Comparison of ENCODE assay signal across 9 mouse cellular contexts in genomic region chr9:107542721-107543120, GRCm38 (mm10). TPM values are rescaled to one million over a fixed set of nuclear protein-coding genes. Genes with fewer than 3 reads are reported as not detected.
DNase-seq lines count a peak whose midpoint lies in the region; ATAC-seq and TF ChIP-seq lines count a peak whose summit lies in the region.
"Had no signal": no experiment of that assay in that cellular context is flagged by ENCODE, and none has a peak within 500 bp of the region (broad histone marks: within the 10 kb centered on the region; RNA-seq: fewer than 3 reads in every experiment).

No protein-coding gene starts in this region.

- TF ChIP-seq CTCF in cerebellum, adult 2 months (IDR thresholded peaks at IDR 0.05; ENCODE audit: borderline replicate concordance, insufficient read depth, low read depth, low read length), result no peak

- H3K9me3 ChIP-seq in megakaryocyte, embryonic 14.5 days, result no peaks in the 10 kb centered on the region
- H3K9me3 ChIP-seq in limb, embryonic 11.5 days (ENCODE audit: control insufficient read depth, low read length), result no peaks in the 10 kb centered on the region
- no peaks in the 10 kb centered on the region for H3K9me3 ChIP-seq in stomach, embryonic 16.5 days (replicated peaks; ENCODE audit: control insufficient read depth, low read length)

- peaks cover 57% of the 10 kb centered on the region for H3K36me3 ChIP-seq in megakaryocyte, embryonic 14.5 days (replicated peaks; ENCODE audit: low read length)
- peaks cover 26% of the 10 kb centered on the region for H3K36me3 ChIP-seq in limb, embryonic 11.5 days (ENCODE audit: control insufficient read depth, insufficient read depth, low read length)
- H3K36me3 ChIP-seq in stomach, embryonic 16.5 days (ENCODE audit: control insufficient read depth, insufficient read depth, low read length), result peaks cover 23% of the 10 kb centered on the region; the same call in 1 of the 2 replicates

- no peaks in the 10 kb centered on the region for H3K27me3 ChIP-seq in cerebellum, adult 2 months (ENCODE audit: control insufficient read depth, insufficient read depth, low read length)
- no peaks in the 10 kb centered on the region for H3K27me3 ChIP-seq in megakaryocyte, embryonic 14.5 days (replicated peaks)
- H3K27me3 ChIP-seq in limb, embryonic 11.5 days (ENCODE audit: control insufficient read depth, insufficient read depth, low read length), result no peaks in the 10 kb centered on the region
- H3K27me3 ChIP-seq in stomach, embryonic 16.5 days (ENCODE audit: control insufficient read depth, insufficient read depth, low read length), result no peaks in the 10 kb centered on the region

- H3K9ac ChIP-seq in limb, embryonic 11.5 days (ENCODE audit: low read length), result no peak overlapping the region
- peak overlapping the region; percentile 74 for H3K9ac ChIP-seq in stomach, embryonic 16.5 days (ENCODE audit: low read length)

- DNase-seq in cerebellum, adult 2 months, result no peak
- no peak for DNase-seq in cerebellum, adult 18-20 months
- no peak for DNase-seq in limb, embryonic 11.5 days (ENCODE audit: low spot score)
- no peak for DNase-seq in embryo, embryonic 10.5 days (ENCODE audit: low spot score)

- 33% methylated on average over 8 of the region's 8 CpGs for WGBS in cerebellum, adult 2 months
- 45% methylated on average over 8 of the region's 8 CpGs for WGBS in limb, embryonic 11.5 days
- 21% methylated on average over 8 of the region's 8 CpGs for WGBS in stomach, embryonic 16.5 days

- TF ChIP-seq POLR2A in cerebellum, adult 2 months (IDR thresholded peaks at IDR 0.05; ENCODE audit: borderline replicate concordance, insufficient read depth, low read length), result no peak

- H3K4me3 ChIP-seq in cerebellum, adult 2 months (replicated peaks; ENCODE audit: insufficient read depth, low read depth, low read length), result peak overlapping the region; percentile 83
- peak overlapping the region; percentile 94 for H3K4me3 ChIP-seq in megakaryocyte, embryonic 14.5 days (replicated peaks)
- peak overlapping the region; percentile 53 for H3K4me3 ChIP-seq in limb, embryonic 11.5 days (ENCODE audit: low read depth, low read length)
- peak overlapping the region; percentile 66 for H3K4me3 ChIP-seq in stomach, embryonic 16.5 days (replicated peaks; ENCODE audit: low read length)

- peak overlapping the region; percentile 94 for H3K4me2 ChIP-seq in limb, embryonic 11.5 days (ENCODE audit: low read depth, severe bottlenecking)
- peak overlapping the region; percentile 76 for H3K4me2 ChIP-seq in stomach, embryonic 16.5 days (ENCODE audit: low read depth, low read length)

- peaks cover 4% of the 10 kb centered on the region for H3K4me1 ChIP-seq in cerebellum, adult 2 months (ENCODE audit: control insufficient read depth, insufficient read depth, low read length)
- H3K4me1 ChIP-seq in megakaryocyte, embryonic 14.5 days, result peaks cover 74% of the 10 kb centered on the region
- H3K4me1 ChIP-seq in limb, embryonic 11.5 days (ENCODE audit: control insufficient read depth, insufficient read depth, low read length), result peaks cover 26% of the 10 kb centered on the region
- H3K4me1 ChIP-seq in stomach, embryonic 16.5 days (ENCODE audit: control insufficient read depth, insufficient read depth, low read length), result peaks cover 26% of the 10 kb centered on the region

- no peak for ATAC-seq in megakaryocyte, adult 5-6 weeks (ENCODE audit: poor library complexity, severe bottlenecking)
- ATAC-seq in limb, embryonic 11.5 days (ENCODE audit: insufficient number of reproducible peaks, low FRiP score, low TSS enrichment, low read depth), result no peak
- ATAC-seq in stomach, embryonic 16.5 days (ENCODE audit: insufficient read depth, low FRiP score), result 0 out of 2 replicates have a peak, but pooled peaks have one; percentile 9
- no peak for ATAC-seq in granulocyte monocyte progenitor cell, adult 5-6 weeks (replicated peaks; ENCODE audit: poor library complexity, severe bottlenecking)

- H3K27ac ChIP-seq in cerebellum, adult 2 months (ENCODE audit: insufficient read depth, low read length), result no peak overlapping the region
- H3K27ac ChIP-seq in limb, embryonic 11.5 days (replicated peaks; ENCODE audit: low read depth, low read length), result no peak overlapping the region
- 0 out of 2 replicates have a peak overlapping the region, but pooled peaks have one; percentile 2 for H3K27ac ChIP-seq in stomach, embryonic 16.5 days (ENCODE audit: low read length)

RNA-seq across cellular contexts. Expression of gene Nprl2, which starts 0.7 kb away (rescaled TPM):
- 64.1 and 70.7 TPM in 2 replicates for polyA plus RNA-seq in cerebellum, adult 2 months (2012; rRNA removed)
- 0.37 TPM in 1 of 2 replicates, not detected in the other for polyA plus RNA-seq in megakaryocyte, embryonic 14.5 days (2012; ENCODE audit: insufficient read depth, low replicate concordance)
- 8.3 and 12.5 TPM in 2 replicates for total RNA-seq in megakaryocyte, adult 5-6 weeks (2015)
- 15.7 and 18.9 TPM in 2 replicates for total RNA-seq in megakaryocyte, adult 5-6 weeks (2017)
- 36.5 and 40.9 TPM in 2 replicates for polyA plus RNA-seq in limb, embryonic 11.5 days (2014; fragmentation: Nextera tagmentation; extraction: Ambion mirVana)
- 40.8 and 42.6 TPM in 2 replicates for polyA plus RNA-seq in stomach, embryonic 16.5 days (2015; fragmentation: Nextera tagmentation; extraction: Ambion mirVana)
- total RNA-seq in granulocyte monocyte progenitor cell, adult 5-6 weeks (2014; fragmentation: Nextera tagmentation), result 11.3 and 16.7 TPM in 2 replicates
- total RNA-seq in granulocyte monocyte progenitor cell, adult 5-6 weeks (2017), result 11.3 and 14.3 TPM in 2 replicates

RNA-seq across cellular contexts. Expression of gene Cyb561d2, which starts 0.7 kb away (rescaled TPM):
- polyA plus RNA-seq in cerebellum, adult 2 months (2012; rRNA removed), result 21.2 and 21.5 TPM in 2 replicates
- 4.2 and 18.5 TPM in 2 replicates for polyA plus RNA-seq in megakaryocyte, embryonic 14.5 days (2012; ENCODE audit: insufficient read depth, low replicate concordance)
- total RNA-seq in megakaryocyte, adult 5-6 weeks (2015), result 12.8 and 15.5 TPM in 2 replicates
- 14.2 and 21.7 TPM in 2 replicates for total RNA-seq in megakaryocyte, adult 5-6 weeks (2017)
- 13.1 and 14.1 TPM in 2 replicates for polyA plus RNA-seq in limb, embryonic 11.5 days (2014; fragmentation: Nextera tagmentation; extraction: Ambion mirVana)
- polyA plus RNA-seq in stomach, embryonic 16.5 days (2015; fragmentation: Nextera tagmentation; extraction: Ambion mirVana), result 27.4 and 30.0 TPM in 2 replicates
- total RNA-seq in granulocyte monocyte progenitor cell, adult 5-6 weeks (2014; fragmentation: Nextera tagmentation), result 21.2 and 31.0 TPM in 2 replicates
- total RNA-seq in granulocyte monocyte progenitor cell, adult 5-6 weeks (2017), result 13.2 and 13.9 TPM in 2 replicates

RNA-seq across cellular contexts. Expression of gene Zmynd10, which starts 4.4 kb away (rescaled TPM):
- 1.6 and 2.3 TPM in 2 replicates for polyA plus RNA-seq in cerebellum, adult 2 months (2012; rRNA removed)
- polyA plus RNA-seq in megakaryocyte, embryonic 14.5 days (2012; ENCODE audit: insufficient read depth, low replicate concordance), result 0.68 TPM in 1 of 2 replicates, not detected in the other
- not detected in 2 replicates for total RNA-seq in megakaryocyte, adult 5-6 weeks (2015)
- not detected in 2 replicates for total RNA-seq in megakaryocyte, adult 5-6 weeks (2017)
- polyA plus RNA-seq in limb, embryonic 11.5 days (2014; fragmentation: Nextera tagmentation; extraction: Ambion mirVana), result 0.79 and 0.95 TPM in 2 replicates
- polyA plus RNA-seq in stomach, embryonic 16.5 days (2015; fragmentation: Nextera tagmentation; extraction: Ambion mirVana), result 0.76 and 1.6 TPM in 2 replicates
- total RNA-seq in granulocyte monocyte progenitor cell, adult 5-6 weeks (2014; fragmentation: Nextera tagmentation), result not detected in 2 replicates
- total RNA-seq in granulocyte monocyte progenitor cell, adult 5-6 weeks (2017), result not detected in 2 replicates
- total RNA-seq: common myeloid progenitor, adult 5-6 weeks had no signal

RNA-seq across cellular contexts. Expression of gene Rassf1, which starts 8.6 kb away (rescaled TPM):
- polyA plus RNA-seq in cerebellum, adult 2 months (2012; rRNA removed), result 30.3 and 32.3 TPM in 2 replicates
- 10.3 and 12.6 TPM in 2 replicates for polyA plus RNA-seq in megakaryocyte, embryonic 14.5 days (2012; ENCODE audit: insufficient read depth, low replicate concordance)
- total RNA-seq in megakaryocyte, adult 5-6 weeks (2015), result 34.3 and 37.7 TPM in 2 replicates
- 46.7 and 57.3 TPM in 2 replicates for total RNA-seq in megakaryocyte, adult 5-6 weeks (2017)
- polyA plus RNA-seq in limb, embryonic 11.5 days (2014; fragmentation: Nextera tagmentation; extraction: Ambion mirVana), result 46.7 and 49.3 TPM in 2 replicates
- 63.8 and 72.2 TPM in 2 replicates for polyA plus RNA-seq in stomach, embryonic 16.5 days (2015; fragmentation: Nextera tagmentation; extraction: Ambion mirVana)
- total RNA-seq in granulocyte monocyte progenitor cell, adult 5-6 weeks (2014; fragmentation: Nextera tagmentation), result 40.2 and 42.2 TPM in 2 replicates
- 34.1 and 36.7 TPM in 2 replicates for total RNA-seq in granulocyte monocyte progenitor cell, adult 5-6 weeks (2017)

RNA-seq across cellular contexts. Expression of gene Tmem115, which starts 9.0 kb away (rescaled TPM):
- 44.3 and 44.6 TPM in 2 replicates for polyA plus RNA-seq in cerebellum, adult 2 months (2012; rRNA removed)
- polyA plus RNA-seq in megakaryocyte, embryonic 14.5 days (2012; ENCODE audit: insufficient read depth, low replicate concordance), result 12.0 and 24.4 TPM in 2 replicates
- total RNA-seq in megakaryocyte, adult 5-6 weeks (2015), result 6.8 and 9.3 TPM in 2 replicates
- total RNA-seq in megakaryocyte, adult 5-6 weeks (2017), result 14.8 and 15.2 TPM in 2 replicates
- 42.8 and 47.9 TPM in 2 replicates for polyA plus RNA-seq in limb, embryonic 11.5 days (2014; fragmentation: Nextera tagmentation; extraction: Ambion mirVana)
- polyA plus RNA-seq in stomach, embryonic 16.5 days (2015; fragmentation: Nextera tagmentation; extraction: Ambion mirVana), result 38.1 and 40.2 TPM in 2 replicates
- total RNA-seq in granulocyte monocyte progenitor cell, adult 5-6 weeks (2014; fragmentation: Nextera tagmentation), result 12.2 and 13.7 TPM in 2 replicates
- 12.1 and 12.5 TPM in 2 replicates for total RNA-seq in granulocyte monocyte progenitor cell, adult 5-6 weeks (2017)
